ENCODE assay signal across 15 mouse cellular contexts in the genomic region with DNA sequence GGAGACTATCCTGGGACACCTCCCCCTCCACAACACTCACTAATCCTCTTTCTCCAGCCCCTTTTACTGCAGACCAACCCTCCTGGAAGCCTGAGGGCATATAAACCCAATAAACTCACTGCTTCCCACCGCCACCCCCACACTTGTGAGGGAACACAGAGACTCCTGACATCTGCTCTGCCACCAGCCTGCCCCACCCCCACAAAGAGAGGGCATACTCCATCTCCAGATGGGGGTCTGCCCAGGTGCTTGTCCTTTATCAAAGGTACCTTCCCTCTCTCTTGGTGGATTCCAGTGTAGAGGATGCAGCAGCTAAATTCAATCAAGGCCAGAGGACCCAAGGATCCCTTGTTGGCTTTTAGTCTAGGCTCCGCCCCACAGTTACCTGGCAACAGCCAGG. TPM values are rescaled to one million over a fixed set of nuclear protein-coding genes. Genes with fewer than 3 reads are reported as not detected.
"Had no signal": no experiment of that assay in that cellular context is flagged by ENCODE, and none has a peak within 500 bp of the region (broad histone marks: within the 10 kb centered on the region; RNA-seq: fewer than 3 reads in every experiment).

No protein-coding gene starts in this region.

- H3K27ac ChIP-seq: kidney, embryonic 15.5 days; limb, embryonic 15.5 days; liver, embryonic 12.5 days; lung, embryonic 15.5 days; macrophage; midbrain, embryonic 15.5 days; neural tube, embryonic 12.5 days had no signal

- ATAC-seq: liver, embryonic 12.5 days; midbrain, embryonic 15.5 days had no signal

- DNase-seq: kidney, adult 2 months; kidney, postnatal 14 days; lung, postnatal 14 days; right cerebral cortex, postnatal 14 days; thymus, postnatal 36 days had no signal

- H3K4me3 ChIP-seq: kidney, embryonic 15.5 days; limb, embryonic 15.5 days; liver, embryonic 12.5 days; lung, embryonic 15.5 days; megakaryocyte, embryonic 14.5 days; midbrain, embryonic 15.5 days; neural tube, embryonic 12.5 days had no signal

RNA-seq across cellular contexts. Expression of a gene that starts 28.8 kb away (rescaled TPM):
- total RNA-seq: monocyte, adult 5-6 weeks; neutrophil, adult 5-6 weeks had no signal
- polyA plus RNA-seq: macrophage had no signal
